Mouse (Mus musculus) lung, embryonic 15.5 days (tissue): ENCODE data around the gene Trappc6a. TPM values are rescaled to one million over a fixed set of nuclear protein-coding genes. Genes with fewer than 3 reads are reported as not detected.
A peak's percentile ranks its signal among the peaks of the same experiment; 100 is the strongest.

Experiments
- ATAC-seq: fragments of 200-750 bp; cut with Nextera tagmentation; 2 replicates; pipeline ENCODE4 v1.8.0; 2017; ENCODE audit warnings: moderate number of reproducible peaks, borderline replicate concordance; ENCODE audit not compliant: low FRiP score, low TSS enrichment; ENCODE audit errors: extremely low read depth
- H3K27ac ChIP-seq: fragments of 300-500 bp; sonication (generic); 2 replicates; pipeline ENCODE4 v1.5.1; 2015; ENCODE audit warnings: moderate library complexity, mild to moderate bottlenecking, inconsistent platforms
- H3K27me3 ChIP-seq: fragments of 300-500 bp; sonication (generic); 2 replicates; pipeline ENCODE4 v1.6.1; 2015; ENCODE audit warnings: inconsistent platforms
- H3K36me3 ChIP-seq: fragments of 300-500 bp; sonication (generic); 2 replicates; pipeline ENCODE4 v1.6.1; 2015; ENCODE audit warnings: inconsistent platforms
- H3K4me1 ChIP-seq: fragments of 300-500 bp; sonication (generic); 2 replicates; pipeline ENCODE4 v1.6.1; 2015; ENCODE audit warnings: inconsistent platforms
- H3K4me2 ChIP-seq: fragments of 300-500 bp; sonication (generic); 2 replicates; pipeline ENCODE4 v1.6.1; 2015; ENCODE audit warnings: inconsistent platforms, mild to moderate bottlenecking, moderate library complexity
- H3K4me3 ChIP-seq: fragments of 300-500 bp; sonication (generic); 2 replicates; pipeline ENCODE4 v1.5.1; 2015; ENCODE audit warnings: mild to moderate bottlenecking, inconsistent platforms
- H3K9ac ChIP-seq: fragments of 300-500 bp; sonication (generic); 2 replicates; pipeline ENCODE4 v1.6.1; 2015; ENCODE audit warnings: inconsistent platforms
- H3K9me3 ChIP-seq: fragments of 300-500 bp; sonication (generic); 2 replicates; pipeline ENCODE4 v1.6.1; 2016; ENCODE audit warnings: inconsistent platforms
- WGBS: fragments of 180-500 bp; shearing (Covaris S2); methylation state at CpG from one replicate; pipeline ENCODE4 v1.1.7; 2015; 5-methylcytosine and 5-hydroxymethylcytosine counted together
- polyA plus RNA-seq: library from polyadenylated mRNA; unstranded; fragments of >200 nt; fragmentation: Nextera tagmentation; extraction: Ambion mirVana; gene quantifications from 2 replicates; pipeline ENCODE4 v1.2.1, GENCODE M21; 2015

Gene Trappc6a
- polyA plus RNA-seq, 1 experiment from 2014 or later, result 97.8 TPM

GRCm38 (mm10) chr7:19534676-19535075, 26.5 kb downstream of the Trappc6a start:
- Histone ChIP-seq H3K4me2 (no peak overlapping the region), H3K27me3 (no peaks in the 10 kb centered on the region), H3K9ac (no peak overlapping the region), H3K4me3 (no peak overlapping the region), H3K4me1 (no peaks in the 10 kb centered on the region), H3K27ac (no peak overlapping the region), H3K9me3 (no peaks in the 10 kb centered on the region), H3K36me3 (peaks cover 49% of the 10 kb centered on the region)
- WGBS, result 86% methylated on average over 10 of the region's 10 CpGs
- ATAC-seq, result no peak

DNA sequence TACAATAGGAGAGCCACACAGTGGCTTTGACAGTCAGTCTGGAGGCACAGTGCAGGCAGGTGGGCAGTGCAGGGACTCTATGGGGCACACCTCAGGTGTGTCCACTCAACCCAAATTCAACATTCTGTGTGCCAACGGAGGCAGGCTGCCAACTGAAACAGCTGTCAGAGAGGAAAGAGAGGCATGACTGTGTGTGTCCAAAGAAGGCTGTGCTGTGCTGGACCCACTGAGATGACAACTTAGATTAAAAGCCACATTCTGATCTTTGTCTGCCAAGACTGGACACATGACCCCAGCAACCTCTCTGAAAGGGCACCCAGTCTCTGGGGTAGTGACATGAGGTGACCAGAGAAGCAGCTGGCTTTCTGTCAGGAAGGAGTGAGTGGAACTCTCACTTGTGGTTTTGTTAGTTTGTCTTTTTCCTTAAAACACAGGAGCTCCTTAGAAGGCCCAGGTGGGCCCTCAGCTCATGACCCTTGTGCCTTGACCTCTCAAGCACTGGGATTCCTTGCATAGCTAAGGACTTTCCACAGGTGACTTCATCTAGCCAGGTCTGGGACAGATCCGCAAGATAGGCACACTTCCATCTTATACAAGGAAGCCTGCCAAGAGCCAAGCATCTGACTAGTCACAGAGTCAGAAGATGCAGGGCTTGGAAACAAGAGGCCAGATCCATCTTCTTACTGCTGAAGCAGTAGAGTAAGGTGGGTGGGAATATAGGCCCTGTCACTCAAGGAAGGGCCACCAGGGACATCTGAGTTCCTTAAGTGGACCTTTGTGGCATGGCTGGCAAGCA, 32.8 kb downstream of the Trappc6a start:
- 49% methylated on average over 2 of the region's 2 CpGs for WGBS

GRCm38 (mm10) chr7:19541681-19542154, 33.5 kb downstream of the Trappc6a start:
- Histone ChIP-seq H3K4me1 (peaks cover 33% of the 10 kb centered on the region), H3K9ac (no peak overlapping the region), H3K4me2 (no peak overlapping the region), H3K4me3 (no peak overlapping the region), H3K27ac (no peak overlapping the region), H3K36me3 (no peaks in the 10 kb centered on the region), H3K9me3 (no peaks in the 10 kb centered on the region), H3K27me3 (no peaks in the 10 kb centered on the region)
- 70% methylated on average over 7 of the region's 7 CpGs for WGBS
- no peak for ATAC-seq

More for the DNA sequence above, 32.8 kb downstream of the Trappc6a start:
- ATAC-seq, result no peak
- no peak overlapping the region for H3K27ac ChIP-seq
- no peaks in the 10 kb centered on the region for H3K9me3 ChIP-seq
- no peak overlapping the region for H3K4me2 ChIP-seq
- peaks cover 26% of the 10 kb centered on the region for H3K4me1 ChIP-seq
- no peak overlapping the region for H3K9ac ChIP-seq
- no peak overlapping the region for H3K4me3 ChIP-seq
- H3K36me3 ChIP-seq, result no peaks in the 10 kb centered on the region
- no peaks in the 10 kb centered on the region for H3K27me3 ChIP-seq

- 62% methylated on average over 8 of the region's 8 CpGs for WGBS
- no peak overlapping the region for H3K9ac ChIP-seq
- H3K27ac ChIP-seq, result no peak overlapping the region
Observed at GRCm38 (mm10) chr7:19542155-19542691, 34.0 kb downstream of the Trappc6a start.

DNA sequence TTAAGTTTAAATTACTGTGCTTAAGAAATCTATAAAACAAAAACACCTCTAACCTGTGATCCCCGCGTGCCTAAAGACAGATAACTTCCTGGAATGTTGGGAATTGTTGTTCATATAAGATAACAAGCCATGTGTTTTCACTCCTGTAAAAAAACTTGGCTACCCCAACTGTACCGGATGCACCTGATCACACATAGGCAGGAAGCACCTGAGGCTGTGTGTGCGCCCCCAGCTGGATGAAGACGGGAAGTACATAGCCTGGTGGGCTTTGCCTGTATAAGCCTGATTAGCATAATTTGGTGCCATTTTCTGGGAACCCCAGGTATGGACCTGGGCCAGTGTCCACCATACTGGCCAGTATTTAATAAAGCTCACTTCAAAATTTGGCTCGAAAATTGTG, 35.4 kb downstream of the Trappc6a start:
- H3K36me3 ChIP-seq, result no peaks in the 10 kb centered on the region
- no peak overlapping the region for H3K4me2 ChIP-seq
- H3K9ac ChIP-seq, result no peak overlapping the region
- no peaks in the 10 kb centered on the region for H3K27me3 ChIP-seq
- WGBS, result 38% methylated on average over 6 of the region's 6 CpGs
- H3K4me3 ChIP-seq, result no peak overlapping the region
- no peak for ATAC-seq
- no peak overlapping the region for H3K27ac ChIP-seq
- peaks cover 48% of the 10 kb centered on the region for H3K4me1 ChIP-seq
- no peaks in the 10 kb centered on the region for H3K9me3 ChIP-seq

More at GRCm38 (mm10) chr7:19542155-19542691, 34.0 kb downstream of the Trappc6a start:
- no peaks in the 10 kb centered on the region for H3K36me3 ChIP-seq
- peak; percentile 23; the same call in 1 of the 2 replicates for ATAC-seq
- H3K4me2 ChIP-seq, result no peak overlapping the region
- H3K4me3 ChIP-seq, result no peak overlapping the region
- no peaks in the 10 kb centered on the region for H3K27me3 ChIP-seq
- peaks cover 38% of the 10 kb centered on the region for H3K4me1 ChIP-seq
- H3K9me3 ChIP-seq, result no peaks in the 10 kb centered on the region

DNA sequence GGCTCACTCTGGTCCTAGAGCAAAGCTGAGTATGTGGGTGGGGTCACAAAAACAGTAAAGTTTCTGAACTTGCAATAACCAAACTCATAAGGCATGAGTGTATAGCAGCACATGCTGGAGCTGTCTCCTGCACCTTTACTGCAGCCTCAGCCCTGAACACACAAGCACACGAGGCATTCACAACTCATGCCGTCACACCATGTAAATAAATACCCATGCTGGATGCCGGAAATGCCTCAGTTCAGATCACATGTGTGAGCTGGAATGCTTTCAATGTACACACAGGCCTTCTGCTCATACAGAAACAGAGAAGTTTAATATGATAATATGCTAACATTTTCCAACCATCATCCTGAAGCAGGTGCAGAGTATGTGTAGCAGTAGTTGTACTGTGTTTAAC, 37.8 kb downstream of the Trappc6a start:
- H3K9me3 ChIP-seq, result no peaks in the 10 kb centered on the region
- H3K27me3 ChIP-seq, result no peaks in the 10 kb centered on the region
- no peak overlapping the region; the same call in 1 of the 2 replicates for H3K27ac ChIP-seq
- WGBS, result 20% methylated on average over 3 of the region's 3 CpGs
- no peak overlapping the region for H3K4me2 ChIP-seq
- peaks cover 45% of the 10 kb centered on the region for H3K4me1 ChIP-seq
- ATAC-seq, result no peak
- H3K36me3 ChIP-seq, result no peaks in the 10 kb centered on the region
- H3K4me3 ChIP-seq, result no peak overlapping the region
- H3K9ac ChIP-seq, result no peak overlapping the region

- Histone ChIP-seq H3K4me3 (no peak overlapping the region), H3K9ac (no peak overlapping the region), H3K36me3 (0 out of 2 replicates have a peak, but pooled peaks cover 2% of the 10 kb centered on the region), H3K4me1 (peaks cover 35% of the 10 kb centered on the region), H3K9me3 (no peaks in the 10 kb centered on the region), H3K27me3 (no peaks in the 10 kb centered on the region), H3K27ac (peak overlapping the region; percentile 41), H3K4me2 (no peak overlapping the region)
- 59% methylated on average over 2 of the region's 2 CpGs for WGBS
- ATAC-seq, result 0 out of 2 replicates have a peak, but pooled peaks have one; percentile 43
Observed at GRCm38 (mm10) chr7:19547344-19547969, 39.3 kb downstream of the Trappc6a start.

- WGBS, result 59% methylated on average over 10 of the region's 10 CpGs
Observed at GRCm38 (mm10) chr7:19549394-19549793, 41.2 kb downstream of the Trappc6a start.

GRCm38 (mm10) chr7:19551634-19552033, 43.4 kb downstream of the Trappc6a start:
- H3K27me3 ChIP-seq, result no peaks in the 10 kb centered on the region
- H3K4me2 ChIP-seq, result no peak overlapping the region
- no peaks in the 10 kb centered on the region for H3K9me3 ChIP-seq
- H3K4me3 ChIP-seq, result no peak overlapping the region
- peaks cover 16% of the 10 kb centered on the region for H3K4me1 ChIP-seq
- H3K27ac ChIP-seq, result no peak overlapping the region
- 81% methylated on average over 5 of the region's 5 CpGs for WGBS
- H3K36me3 ChIP-seq, result peaks cover 23% of the 10 kb centered on the region
- H3K9ac ChIP-seq, result no peak overlapping the region
- no peak for ATAC-seq

More at GRCm38 (mm10) chr7:19549394-19549793, 41.2 kb downstream of the Trappc6a start:
- Histone ChIP-seq H3K4me2 (no peak overlapping the region), H3K9ac (no peak overlapping the region), H3K27me3 (no peaks in the 10 kb centered on the region), H3K4me3 (no peak overlapping the region), H3K9me3 (no peaks in the 10 kb centered on the region), H3K36me3 (peaks cover 11% of the 10 kb centered on the region), H3K4me1 (peaks cover 28% of the 10 kb centered on the region), H3K27ac (no peak overlapping the region)
- no peak for ATAC-seq

DNA sequence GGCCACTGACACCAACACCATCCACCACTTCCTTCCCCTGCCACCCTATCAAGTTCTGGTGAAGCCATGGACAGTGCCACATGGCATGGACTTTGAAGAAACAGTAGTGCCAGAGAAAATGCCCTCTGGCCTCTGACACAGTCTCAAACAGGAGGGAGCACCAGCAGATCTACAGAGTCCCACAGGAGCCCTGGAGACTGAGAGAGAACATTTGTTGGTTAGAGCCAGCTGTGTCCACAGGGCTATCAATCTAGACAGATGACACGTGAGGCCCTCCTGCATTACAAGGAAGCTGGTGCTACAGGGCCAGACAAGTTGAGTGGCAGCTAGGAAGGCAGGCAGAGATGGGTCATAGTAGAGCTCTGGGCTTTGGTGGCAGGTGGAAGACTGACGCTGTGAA, 44.2 kb downstream of the Trappc6a start:
- WGBS, result 35% methylated on average over 2 of the region's 2 CpGs
- no peak overlapping the region for H3K27ac ChIP-seq
- no peak overlapping the region for H3K9ac ChIP-seq
- no peak for ATAC-seq
- H3K36me3 ChIP-seq, result peaks cover 23% of the 10 kb centered on the region
- no peak overlapping the region for H3K4me3 ChIP-seq
- H3K9me3 ChIP-seq, result no peaks in the 10 kb centered on the region
- H3K4me2 ChIP-seq, result no peak overlapping the region
- peaks cover 14% of the 10 kb centered on the region for H3K4me1 ChIP-seq
- H3K27me3 ChIP-seq, result no peaks in the 10 kb centered on the region

GRCm38 (mm10) chr7:19554168-19554567, 46.0 kb downstream of the Trappc6a start:
- no peak overlapping the region for H3K9ac ChIP-seq
- H3K27me3 ChIP-seq, result no peaks in the 10 kb centered on the region
- peaks cover 23% of the 10 kb centered on the region for H3K36me3 ChIP-seq
- H3K9me3 ChIP-seq, result no peaks in the 10 kb centered on the region
- peaks cover 22% of the 10 kb centered on the region for H3K4me1 ChIP-seq
- H3K27ac ChIP-seq, result no peak overlapping the region
- no peak overlapping the region for H3K4me3 ChIP-seq
- WGBS, result 79% methylated on average over 1 of the region's 1 CpGs
- ATAC-seq, result no peak
- no peak overlapping the region for H3K4me2 ChIP-seq

DNA sequence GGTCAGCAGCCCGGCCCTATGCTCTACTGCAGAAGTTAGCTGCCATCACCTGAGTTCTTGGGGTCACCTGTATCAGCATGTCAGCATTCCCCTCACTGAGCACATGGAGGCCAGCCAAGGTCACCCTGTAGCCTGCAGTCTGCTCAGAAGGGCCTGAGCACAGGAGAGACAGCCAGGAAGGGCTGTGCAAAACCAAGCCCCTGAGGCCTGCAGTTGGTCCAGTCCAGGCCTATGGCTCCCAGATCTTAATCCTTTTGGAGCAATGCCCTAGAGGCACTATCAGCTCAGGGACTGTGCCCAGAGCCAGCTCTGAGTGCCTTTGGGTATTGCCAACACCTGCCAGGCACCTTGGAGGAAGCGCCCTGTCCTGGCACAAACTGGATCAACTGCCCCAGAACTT, 48.9 kb downstream of the Trappc6a start:
- Histone ChIP-seq H3K9me3 (no peaks in the 10 kb centered on the region), H3K4me1 (peaks cover 42% of the 10 kb centered on the region), H3K4me2 (no peak overlapping the region), H3K27ac (0 out of 2 replicates have a peak overlapping the region, but pooled peaks have one; percentile 20), H3K27me3 (no peaks in the 10 kb centered on the region), H3K4me3 (no peak overlapping the region), H3K36me3 (peaks cover 23% of the 10 kb centered on the region), H3K9ac (no peak overlapping the region)
- ATAC-seq, result no peak
- 95% methylated on average over 2 of the region's 2 CpGs for WGBS
